Mouse (Mus musculus): ENCODE measurements around the gene Phf5a.

GRCm38 (mm10) chr15:81852411-81853000 is 19.2 kb downstream of the Phf5a start:
- TF ChIP-seq GATA1 (IDR thresholded peaks at IDR 0.05; ENCODE audit: borderline replicate concordance, low read length) (no peak), FLI1 (IDR thresholded peaks at IDR 0.05; ENCODE audit: low read length) (no peak)

Data from megakaryocyte, embryonic 14.5 days (primary cell).